Mouse (Mus musculus) embryonic facial prominence, embryonic 14.5 days (tissue): ENCODE measurements at regions not wholly inside any gene's neighbourhood (a gene's known extent, or its start where the extent isn't known, plus 50 kb on each side); places are given as distances from the start of the nearest gene placed in this dataset.

ENCODE experiments used
- ATAC-seq: fragments of 200-750 bp; cut with Nextera tagmentation; 2 replicates; pipeline ENCODE4 v1.8.0; 2017; ENCODE audit warnings: low read depth, moderate number of reproducible peaks, moderate TSS enrichment
- DNase-seq: peaks from one replicate; pipeline ENCODE4 v3.0.0-alpha.2; 2015; ENCODE audit warnings: low spot score
- H3K27ac ChIP-seq: fragments of 300-500 bp; sonication (generic); replicated peaks from 2 replicates; pipeline ENCODE4 v1.5.1; 2014; ENCODE audit warnings: low read depth, mild to moderate bottlenecking, low read length, moderate library complexity
- H3K27me3 ChIP-seq: fragments of 300-500 bp; sonication (generic); replicated peaks from 2 replicates; pipeline ENCODE4 v1.6.1; 2014; ENCODE audit warnings: low read length; ENCODE audit not compliant: control insufficient read depth, insufficient read depth
- H3K36me3 ChIP-seq: fragments of 300-500 bp; sonication (generic); 2 replicates; pipeline ENCODE4 v1.6.1; 2014; ENCODE audit warnings: low read length, mixed read lengths; ENCODE audit not compliant: control insufficient read depth, insufficient read depth
- H3K4me1 ChIP-seq: fragments of 300-500 bp; sonication (generic); 2 replicates; pipeline ENCODE4 v1.6.1; 2014; ENCODE audit warnings: antibody characterized with exemption, low read length; ENCODE audit not compliant: control insufficient read depth, insufficient read depth
- H3K4me2 ChIP-seq: fragments of 300-500 bp; sonication (generic); 2 replicates; pipeline ENCODE4 v1.6.1; 2014; ENCODE audit warnings: low read depth, mild to moderate bottlenecking, low read length, moderate library complexity, mixed read lengths
- H3K4me3 ChIP-seq: fragments of 300-500 bp; sonication (generic); 2 replicates; pipeline ENCODE4 v1.5.1; 2014; ENCODE audit warnings: low read depth, mild to moderate bottlenecking, low read length
- H3K9ac ChIP-seq: fragments of 300-500 bp; sonication (generic); 2 replicates; pipeline ENCODE4 v1.6.1; 2014; ENCODE audit warnings: low read depth, mild to moderate bottlenecking, low read length, moderate library complexity, mixed read lengths
- H3K9me3 ChIP-seq: fragments of 300-500 bp; sonication (generic); 2 replicates; pipeline ENCODE4 v1.6.1; 2016; ENCODE audit warnings: low read length; ENCODE audit not compliant: control insufficient read depth
- WGBS: fragments of 180-500 bp; shearing (Covaris S2); extraction: QIAGEN DNeasy Blood & Tissue Kit; methylation state at CpG from one replicate; pipeline ENCODE4 v1.1.7; 2014; 5-methylcytosine and 5-hydroxymethylcytosine counted together

GRCm38 (mm10) chr1:81897241-81897640 is 335.7 kb upstream of the Gm9747 start:
- H3K4me3 ChIP-seq = no peak overlapping the region
- H3K27ac ChIP-seq = no peak overlapping the region
- H3K27me3 ChIP-seq = no peaks in the 10 kb centered on the region
- WGBS = 74% methylated on average over 3 of the region's 3 CpGs
- no peaks in the 10 kb centered on the region for H3K4me1 ChIP-seq
- no peak overlapping the region for H3K4me2 ChIP-seq
- no peaks in the 10 kb centered on the region for H3K36me3 ChIP-seq
- H3K9me3 ChIP-seq = no peaks in the 10 kb centered on the region
- ATAC-seq (no peak), DNase-seq (no peak)
- H3K9ac ChIP-seq = no peak overlapping the region

DNA sequence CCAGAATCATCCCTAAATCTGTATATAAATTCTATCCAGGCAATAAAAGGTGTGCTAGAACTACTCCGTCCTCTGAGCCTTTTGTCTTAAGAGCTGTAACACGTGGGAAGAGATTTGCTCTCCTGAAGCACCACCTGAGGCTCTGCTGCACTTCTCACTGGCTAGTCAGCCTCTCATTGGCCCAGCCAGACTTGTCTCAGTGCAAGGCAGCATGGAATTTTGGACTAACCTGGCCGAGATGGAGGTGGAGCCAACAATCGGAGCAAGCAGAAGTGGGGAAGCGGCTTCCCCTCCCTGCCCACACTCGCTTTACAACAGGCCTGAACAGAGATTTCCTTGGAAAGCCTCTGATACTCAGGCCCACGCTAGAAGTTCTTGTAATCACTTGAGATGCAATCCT is 332.1 kb upstream of the Gm9747 start:
- Histone ChIP-seq H3K27ac (no peak overlapping the region), H3K4me2 (no peak overlapping the region), H3K4me3 (no peak overlapping the region), H3K36me3 (no peaks in the 10 kb centered on the region), H3K27me3 (no peaks in the 10 kb centered on the region), H3K4me1 (peaks cover 7% of the 10 kb centered on the region; the same call in 1 of the 2 replicates), H3K9me3 (no peaks in the 10 kb centered on the region), H3K9ac (no peak overlapping the region)
- WGBS = 58% methylated on average over 7 of the region's 7 CpGs
- DNase-seq (no peak), ATAC-seq (no peak)

- Histone ChIP-seq H3K4me2 (no peak overlapping the region), H3K27me3 (no peaks in the 10 kb centered on the region), H3K9me3 (no peaks in the 10 kb centered on the region), H3K4me1 (peaks cover 7% of the 10 kb centered on the region; the same call in 1 of the 2 replicates), H3K4me3 (no peak overlapping the region), H3K9ac (no peak overlapping the region), H3K36me3 (no peaks in the 10 kb centered on the region), H3K27ac (peak overlapping the region; percentile 70)
- peak; percentile 81 for DNase-seq
- 47% methylated on average over 3 of the region's 3 CpGs for WGBS
- ATAC-seq = peak; percentile 76
Observed at GRCm38 (mm10) chr1:81904056-81904455, 328.9 kb upstream of the Gm9747 start.

DNA sequence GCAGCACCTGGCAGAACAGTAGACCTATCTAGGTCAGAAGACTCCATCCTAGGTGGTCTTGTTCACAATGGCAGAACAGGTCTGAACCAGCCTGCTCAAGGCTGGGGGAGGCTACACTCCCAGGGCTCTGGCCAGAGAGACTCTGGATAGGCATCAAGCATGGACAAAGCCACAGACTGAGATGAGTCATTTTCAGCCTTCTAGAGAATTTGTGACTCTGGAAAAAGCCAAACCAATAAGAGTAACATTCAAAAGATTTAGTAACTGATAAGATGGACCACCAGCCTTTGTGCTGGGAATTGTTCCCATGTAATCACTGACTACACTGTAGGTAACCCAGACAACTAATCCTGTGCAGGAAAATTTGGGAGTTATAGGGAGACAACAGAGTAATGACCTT is 320.3 kb upstream of the Gm9747 start:
- no peak overlapping the region for H3K4me2 ChIP-seq
- ATAC-seq = no peak
- no peaks in the 10 kb centered on the region for H3K9me3 ChIP-seq

GRCm38 (mm10) chr1:81913561-81913964 is 319.3 kb upstream of the Gm9747 start:
- ATAC-seq = peak; percentile 92
- Histone ChIP-seq H3K36me3 (no peaks in the 10 kb centered on the region), H3K4me2 (no peak overlapping the region), H3K9ac (no peak overlapping the region), H3K4me3 (no peak overlapping the region), H3K4me1 (no peaks in the 10 kb centered on the region), H3K27ac (no peak overlapping the region), H3K27me3 (no peaks in the 10 kb centered on the region), H3K9me3 (no peaks in the 10 kb centered on the region)
- whole genome bisulfite sequencing = 66% methylated on average over 4 of the region's 4 CpGs
- DNase-seq = peak; percentile 77

More for the DNA sequence above, 320.3 kb upstream of the Gm9747 start:
- Histone ChIP-seq H3K9ac (no peak overlapping the region), H3K27ac (no peak overlapping the region), H3K4me3 (no peak overlapping the region), H3K27me3 (no peaks in the 10 kb centered on the region), H3K36me3 (no peaks in the 10 kb centered on the region), H3K4me1 (no peaks in the 10 kb centered on the region)
- no peak for DNase-seq

- ATAC-seq (no peak), DNase-seq (no peak)
- H3K27ac ChIP-seq = no peak overlapping the region
Observed at GRCm38 (mm10) chr1:81916840-81917239, 316.1 kb upstream of the Gm9747 start.

DNA sequence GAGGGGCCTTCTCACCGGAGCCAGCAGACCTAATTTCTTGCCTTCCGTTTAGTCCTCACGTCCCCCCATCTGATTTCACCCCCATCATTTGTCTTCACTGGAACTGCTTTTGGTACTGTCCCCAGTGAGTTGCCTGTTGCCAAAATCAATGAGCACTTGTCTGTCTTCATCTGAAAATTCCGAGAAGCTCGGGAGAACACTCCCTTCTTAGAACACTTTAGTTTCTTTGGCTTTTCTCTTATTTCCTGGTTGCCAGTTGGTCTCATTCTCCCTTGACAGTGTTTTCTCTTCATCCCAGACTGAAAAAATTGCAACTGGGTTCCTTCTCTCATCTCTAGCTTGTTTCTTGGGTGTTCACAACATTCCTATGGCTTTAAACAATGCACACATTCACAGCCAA is 305.2 kb upstream of the Gm9747 start:
- DNase-seq (no peak), ATAC-seq (no peak)
- Histone ChIP-seq H3K4me2 (no peak overlapping the region), H3K4me1 (no peaks in the 10 kb centered on the region), H3K27ac (no peak overlapping the region), H3K27me3 (no peaks in the 10 kb centered on the region), H3K36me3 (no peaks in the 10 kb centered on the region), H3K4me3 (no peak overlapping the region), H3K9ac (no peak overlapping the region), H3K9me3 (no peaks in the 10 kb centered on the region)
- WGBS = 70% methylated on average over 5 of the region's 5 CpGs

More at GRCm38 (mm10) chr1:81916840-81917239, 316.1 kb upstream of the Gm9747 start:
- WGBS = 29% methylated on average over 2 of the region's 2 CpGs
- Histone ChIP-seq H3K36me3 (no peaks in the 10 kb centered on the region), H3K27me3 (no peaks in the 10 kb centered on the region), H3K9me3 (no peaks in the 10 kb centered on the region), H3K4me2 (no peak overlapping the region), H3K4me3 (no peak overlapping the region), H3K4me1 (no peaks in the 10 kb centered on the region), H3K9ac (no peak overlapping the region)

- Histone ChIP-seq H3K36me3 (no peaks in the 10 kb centered on the region), H3K27ac (no peak overlapping the region), H3K27me3 (no peaks in the 10 kb centered on the region), H3K4me1 (no peaks in the 10 kb centered on the region), H3K4me2 (no peak overlapping the region), H3K9me3 (no peaks in the 10 kb centered on the region), H3K4me3 (no peak overlapping the region), H3K9ac (no peak overlapping the region)
- ATAC-seq = no peak
- no peak for DNase-seq
Observed at GRCm38 (mm10) chr1:81933064-81933463, 299.8 kb upstream of the Gm9747 start.

DNA sequence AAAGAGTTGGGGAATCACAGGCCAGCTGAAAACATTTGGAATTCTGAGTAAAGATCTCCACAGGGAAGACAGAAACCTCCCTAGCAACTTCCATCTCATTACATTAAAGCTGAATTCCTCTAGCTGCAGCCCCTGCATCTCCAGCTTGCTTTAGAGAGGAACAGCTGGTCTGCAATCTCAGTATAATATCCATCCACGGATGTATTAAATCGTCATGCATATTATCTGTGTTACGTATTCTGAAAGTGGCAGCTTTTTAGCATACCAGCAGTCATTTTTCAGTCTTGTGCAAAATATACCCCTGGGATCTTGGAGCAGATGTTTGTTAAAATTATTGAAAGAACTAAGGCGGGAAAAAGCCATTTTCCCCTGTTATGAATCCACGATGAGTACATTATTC is 287.7 kb upstream of the Gm9747 start:
- no peak overlapping the region for H3K9ac ChIP-seq
- H3K4me2 ChIP-seq = no peak overlapping the region
- no peak for ATAC-seq
- H3K4me1 ChIP-seq = 0 out of 2 replicates have a peak, but pooled peaks cover 3% of the 10 kb centered on the region
- H3K27me3 ChIP-seq = no peaks in the 10 kb centered on the region
- no peaks in the 10 kb centered on the region for H3K36me3 ChIP-seq
- no peaks in the 10 kb centered on the region for H3K9me3 ChIP-seq
- 38% methylated on average over 5 of the region's 5 CpGs for WGBS
- no peak overlapping the region for H3K27ac ChIP-seq
- H3K4me3 ChIP-seq = no peak overlapping the region
- DNase-seq = peak; percentile 77
